Mouse (Mus musculus) heart, adult 2 months (tissue): Measurements from ENCODE around the gene Mlxip.

Source experiments
- CTCF ChIP-seq: fragments of 200-600 bp; IDR thresholded peaks from 2 replicates; pipeline ENCODE4 v1.8.1; 2022; ENCODE audit warnings: antibody characterized with exemption, mild to moderate bottlenecking, moderate library complexity
- EP300 ChIP-seq: fragments of 200-500 bp; IDR thresholded peaks from 2 replicates; pipeline ENCODE4 v1.6.1; 2011; ENCODE audit warnings: low read depth, low read length, control low read depth; ENCODE audit not compliant: insufficient read depth

GRCm38 (mm10) chr5:123438381-123438780, 43.8 kb downstream of the Mlxip start:
- TF ChIP-seq CTCF (no peak), EP300 (no peak)
